Mouse (Mus musculus) heart, postnatal 14 days (tissue): ENCODE data around the gene Tmem130. TPM values are rescaled to one million over a fixed set of nuclear protein-coding genes. Genes with fewer than 3 reads are reported as not detected.

Experiments used
- total RNA-seq, 2 experiments: library from RNA; stranded (reverse); gene quantifications; 2 replicates each; pipeline ENCODE4 v1.2.3; 2021

Gene Tmem130
- total RNA-seq, 2 experiments from 2014 or later: 0.10 to 0.17 TPM

Other genes with a start within 250 kb of the Tmem130 start
- gene Nptx2, start 215.9 kb downstream of the Tmem130 start, total RNA-seq: under 1 TPM; 0.07 to 0.10 TPM
- gene Trrap, start 5.9 kb upstream of the Tmem130 start, total RNA-seq: 10 to 100 TPM; 54.8 to 55.3 TPM
- gene Smurf1, start 204.0 kb upstream of the Tmem130 start, total RNA-seq: 10 to 100 TPM; 23.7 to 25.4 TPM